In the genomic region with DNA sequence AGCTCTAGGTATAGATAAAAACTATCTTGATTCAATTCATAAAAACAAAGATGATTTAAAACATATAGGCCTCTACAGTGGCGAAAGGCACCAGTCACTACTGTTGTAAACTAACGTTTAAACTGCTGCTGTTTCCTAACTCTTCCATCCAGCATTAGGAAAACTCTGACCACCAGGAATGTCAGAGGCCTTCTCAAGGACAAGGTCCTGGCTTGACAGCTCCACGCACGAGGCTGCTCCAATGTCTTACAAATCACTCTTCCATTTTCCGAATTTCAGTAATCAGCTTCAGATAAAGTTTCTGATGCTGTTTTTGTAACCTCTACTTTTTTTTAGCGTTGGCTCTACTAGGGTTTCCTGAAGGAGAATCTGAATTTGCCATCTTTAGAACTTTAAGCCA, we compare ENCODE assay signal across 17 mouse cellular contexts. TPM values are rescaled to one million over a fixed set of nuclear protein-coding genes. Genes with fewer than 3 reads are reported as not detected.
DNase-seq lines count a peak whose midpoint lies in the region; ATAC-seq lines count a peak whose summit lies in the region.
"Had no signal": no experiment of that assay in that cellular context is flagged by ENCODE, and none has a peak within 500 bp of the region (broad histone marks: within the 10 kb centered on the region; RNA-seq: fewer than 3 reads in every experiment).

No protein-coding gene starts in this region.

- no peaks in the 10 kb centered on the region for H3K4me1 ChIP-seq in kidney, embryonic 15.5 days
- H3K4me1 ChIP-seq: embryonic facial prominence, embryonic 10.5 days; embryonic facial prominence, embryonic 12.5 days; forebrain, embryonic 13.5 days; forebrain, embryonic 15.5 days had no signal

- no peak overlapping the region for H3K27ac ChIP-seq in kidney, embryonic 15.5 days
- H3K27ac ChIP-seq: embryonic facial prominence, embryonic 10.5 days; embryonic facial prominence, embryonic 12.5 days; forebrain, embryonic 13.5 days; forebrain, embryonic 15.5 days had no signal

- H3K36me3 ChIP-seq in kidney, embryonic 15.5 days: peaks cover 83% of the 10 kb centered on the region

- H3K27me3 ChIP-seq in kidney, embryonic 15.5 days: no peaks in the 10 kb centered on the region
- H3K27me3 ChIP-seq: embryonic facial prominence, embryonic 12.5 days; forebrain, embryonic 13.5 days; forebrain, embryonic 15.5 days had no signal

- no peak for ATAC-seq in kidney, embryonic 15.5 days (replicated peaks; ENCODE audit: low FRiP score)
- ATAC-seq: forebrain, embryonic 13.5 days; forebrain, embryonic 15.5 days; forebrain, postnatal 0 days had no signal

- no peaks in the 10 kb centered on the region for H3K9me3 ChIP-seq in kidney, embryonic 15.5 days (replicated peaks)
- H3K9me3 ChIP-seq: embryonic facial prominence, embryonic 10.5 days; embryonic facial prominence, embryonic 12.5 days; forebrain, embryonic 13.5 days; forebrain, embryonic 15.5 days had no signal

- no peak overlapping the region for H3K4me2 ChIP-seq in kidney, embryonic 15.5 days
- H3K4me2 ChIP-seq: embryonic facial prominence, embryonic 12.5 days; forebrain, embryonic 13.5 days; forebrain, embryonic 15.5 days had no signal

- H3K4me3 ChIP-seq in kidney, embryonic 15.5 days (replicated peaks): no peak overlapping the region
- H3K4me3 ChIP-seq: embryonic facial prominence, embryonic 10.5 days; embryonic facial prominence, embryonic 12.5 days; forebrain, embryonic 13.5 days; forebrain, embryonic 15.5 days had no signal

- DNase-seq in adrenal gland, adult 2 months: peak; percentile 69
- DNase-seq in adrenal gland, adult 18-20 months (ENCODE audit: low spot score in 2 of 2): no peak
- DNase-seq in adrenal gland, postnatal 10 days: peak; percentile 38
- peak; percentile 22 for DNase-seq in adrenal gland, postnatal 25 days
- no peak for DNase-seq in left cerebral cortex, adult 11 months (ENCODE audit: low spot score)
- DNase-seq in retina, postnatal 1 day: no peak
- DNase-seq: cerebellum, adult 11-12 months; cerebellum, adult 2 months; cerebellum, adult 9-10 months; cerebellum, postnatal 10 days; cerebellum, postnatal 25 days; forebrain, postnatal 0 days had no signal

- WGBS in kidney, embryonic 15.5 days: 89% methylated on average over 6 of the region's 6 CpGs

- no peak overlapping the region for H3K9ac ChIP-seq in kidney, embryonic 15.5 days
- H3K9ac ChIP-seq: embryonic facial prominence, embryonic 12.5 days; forebrain, embryonic 13.5 days; forebrain, embryonic 15.5 days; forebrain, postnatal 0 days had no signal

RNA-seq across cellular contexts. Expression of a gene that starts 15.7 kb away (rescaled TPM):
- 10 to 100 TPM; 18.4 to 19.2 TPM for total RNA-seq in adrenal gland, adult 2 months (2021)
- 4.7 and 6.2 TPM in 2 replicates for polyA plus RNA-seq in adrenal gland, adult 2 months (2012; rRNA removed)
- total RNA-seq in adrenal gland, adult 18-20 months (2021): 10 to 100 TPM; 18.9 to 21.5 TPM
- 10 to 100 TPM; 21.8 to 24.7 TPM for total RNA-seq in adrenal gland, postnatal 10 days (2021)
- total RNA-seq in adrenal gland, postnatal 25 days (2021): 22.0 and 30.1 TPM in 2 replicates
- polyA plus RNA-seq in kidney, embryonic 15.5 days (2015; fragmentation: Nextera tagmentation; extraction: Ambion mirVana): 43.7 and 43.8 TPM in 2 replicates

Comparison
In these comparisons a context has a peak if more than half of its experiments do, and no peak if none do; other contexts are left out.
1. DNase-seq: peak in adrenal gland, adult 2 months (single experiment), adrenal gland, postnatal 10 days (single experiment) and adrenal gland, postnatal 25 days (single experiment); none in adrenal gland, adult 18-20 months (0 of 2), left cerebral cortex, adult 11 months (single experiment) and retina, postnatal 1 day (single experiment).